Mouse (Mus musculus): ENCODE data around the gene Dennd4b.
A peak's percentile ranks its signal among the peaks of the same experiment; 100 is the strongest.
"Not testable (repeated sequence)": the region's sequence is repeated elsewhere in the genome, so short reads cannot be mapped to it uniquely, and the experiment has no call there.

Gene Dennd4b

DNA sequence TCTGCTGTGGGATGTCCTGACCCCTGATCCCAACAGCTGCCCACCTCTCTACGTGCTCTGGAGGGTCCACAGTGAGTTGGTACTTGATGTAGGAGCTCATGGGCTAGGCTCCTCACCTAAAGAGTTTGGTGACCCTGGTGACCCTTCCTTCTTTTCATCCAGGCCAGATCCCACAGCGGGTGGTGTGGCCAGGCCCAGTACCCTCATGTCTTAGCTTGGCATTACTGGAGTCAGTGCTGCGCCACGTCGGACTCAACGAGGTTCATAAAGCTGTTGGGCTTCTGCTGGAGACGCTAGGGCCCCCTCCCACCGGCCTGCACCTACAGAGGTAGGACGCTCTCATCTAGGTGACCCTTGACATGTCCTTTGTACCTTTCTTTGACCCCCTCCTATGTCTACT lies 14.2 kb downstream of the Dennd4b start:
- no peak for DNase-seq (ENCODE audit: low read depth, low spot score)

- DNase-seq (ENCODE audit: low read depth, low spot score), result no peak
Observed at GRCm38 (mm10) chr3:90279743-90280142, 14.8 kb downstream of the Dennd4b start.

- DNase-seq (ENCODE audit: low read depth, low spot score), result no peak
Observed at GRCm38 (mm10) chr3:90280708-90281107, 15.7 kb downstream of the Dennd4b start.

- DNase-seq (ENCODE audit: low read depth, low spot score), result no peak
Observed at GRCm38 (mm10) chr3:90284150-90284549, 19.2 kb downstream of the Dennd4b start.

GRCm38 (mm10) chr3:90289403-90289802 lies 24.4 kb downstream of the Dennd4b start:
- DNase-seq (ENCODE audit: low read depth, low spot score), result not testable (repeated sequence)

GRCm38 (mm10) chr3:90290602-90291001 lies 25.6 kb downstream of the Dennd4b start:
- no peak for DNase-seq (ENCODE audit: low read depth, low spot score)

GRCm38 (mm10) chr3:90291982-90292344 lies 27.0 kb downstream of the Dennd4b start:
- DNase-seq (ENCODE audit: low read depth, low spot score), result no peak

DNA sequence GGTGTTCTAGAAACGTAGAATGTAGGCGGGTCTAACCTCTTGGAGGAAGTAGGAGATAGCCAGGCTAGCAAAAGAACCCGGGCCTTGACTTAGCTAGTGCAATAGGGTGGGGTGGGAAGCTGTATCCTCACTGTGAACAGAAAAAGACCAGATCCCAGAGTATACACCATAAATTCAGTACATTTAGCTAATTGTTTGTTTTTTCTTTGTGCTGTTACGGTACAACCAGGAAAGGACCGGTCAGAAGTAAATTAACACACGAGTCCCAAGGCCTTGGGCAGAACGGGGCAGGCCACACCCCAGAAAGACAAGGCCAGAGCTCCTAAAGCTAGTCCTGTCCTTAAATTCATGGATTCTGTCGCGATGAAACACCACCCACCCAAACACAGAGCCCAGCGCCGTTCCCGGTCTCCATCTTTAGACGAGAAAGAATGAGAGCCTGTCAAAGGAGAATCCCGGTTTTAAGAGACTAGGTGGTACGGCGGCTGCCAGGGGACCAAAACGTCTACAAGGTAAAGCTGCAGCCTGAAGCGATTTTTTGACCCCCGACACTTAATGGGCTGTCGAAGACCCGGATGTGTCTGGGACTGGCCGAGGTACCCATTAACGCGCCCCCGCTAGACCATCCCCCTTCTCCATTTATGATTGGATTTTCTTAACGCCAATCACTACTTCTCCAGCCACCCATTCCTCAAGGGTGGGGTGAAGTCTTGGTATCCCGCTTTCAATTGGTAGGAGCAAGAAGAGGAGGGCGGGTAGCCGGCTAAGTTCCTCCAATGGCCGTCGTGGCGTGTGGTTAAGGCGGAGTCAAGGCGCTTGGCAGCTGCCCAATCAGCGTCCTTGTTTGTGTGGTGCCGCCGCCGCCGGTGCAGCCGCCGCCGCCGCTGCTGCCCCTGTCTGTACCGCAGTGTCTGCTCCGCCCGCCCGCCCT lies 27.6 kb downstream of the Dennd4b start, which contains the start of gene Gatad2b:
Gene Gatad2b, plus strand, starts transcription at position 834 of the 931 bp plus-strand sequence.
- DNase-seq (ENCODE audit: low read depth, low spot score), result peak; percentile 100

GRCm38 (mm10) chr3:90293352-90294063 lies 28.5 kb downstream of the Dennd4b start:
- no peak for DNase-seq (ENCODE audit: low read depth, low spot score)

- no peak for DNase-seq (ENCODE audit: low read depth, low spot score)
Observed at GRCm38 (mm10) chr3:90294064-90294440, 29.1 kb downstream of the Dennd4b start.

GRCm38 (mm10) chr3:90294651-90295050 lies 29.7 kb downstream of the Dennd4b start:
- no peak for DNase-seq (ENCODE audit: low read depth, low spot score)

- DNase-seq (ENCODE audit: low read depth, low spot score), result no peak
Observed at GRCm38 (mm10) chr3:90305801-90306200, 40.8 kb downstream of the Dennd4b start.

- DNase-seq (ENCODE audit: low read depth, low spot score), result no peak
Observed at GRCm38 (mm10) chr3:90309589-90309988, 44.6 kb downstream of the Dennd4b start.

- no peak for DNase-seq (ENCODE audit: low read depth, low spot score)
Observed at GRCm38 (mm10) chr3:90313367-90313766, 48.4 kb downstream of the Dennd4b start.

- DNase-seq (ENCODE audit: low read depth, low spot score), result no peak
Observed at GRCm38 (mm10) chr3:90314241-90314640, 49.3 kb downstream of the Dennd4b start.

DNA sequence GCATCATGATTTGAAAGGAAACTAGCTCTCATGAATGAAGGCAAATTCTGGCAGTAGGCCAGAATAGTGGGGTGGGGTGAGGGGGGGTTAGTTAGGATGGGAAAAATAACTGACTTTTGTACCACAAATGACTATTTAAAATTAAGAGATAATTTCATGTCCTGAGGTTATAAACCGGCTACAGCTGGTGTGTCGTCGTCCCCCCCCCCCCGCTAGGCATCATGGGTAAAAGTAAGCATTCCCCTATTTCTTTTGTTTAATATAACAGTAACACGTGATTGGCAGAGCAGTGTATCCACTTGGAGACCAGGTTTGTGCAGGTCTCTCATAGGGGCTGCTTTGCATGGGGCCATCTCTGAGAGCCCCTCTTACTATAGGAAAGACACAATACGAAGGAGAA lies 57.3 kb downstream of the Dennd4b start:
- DNase-seq (ENCODE audit: low read depth, low spot score), result peak; percentile 10

DNA sequence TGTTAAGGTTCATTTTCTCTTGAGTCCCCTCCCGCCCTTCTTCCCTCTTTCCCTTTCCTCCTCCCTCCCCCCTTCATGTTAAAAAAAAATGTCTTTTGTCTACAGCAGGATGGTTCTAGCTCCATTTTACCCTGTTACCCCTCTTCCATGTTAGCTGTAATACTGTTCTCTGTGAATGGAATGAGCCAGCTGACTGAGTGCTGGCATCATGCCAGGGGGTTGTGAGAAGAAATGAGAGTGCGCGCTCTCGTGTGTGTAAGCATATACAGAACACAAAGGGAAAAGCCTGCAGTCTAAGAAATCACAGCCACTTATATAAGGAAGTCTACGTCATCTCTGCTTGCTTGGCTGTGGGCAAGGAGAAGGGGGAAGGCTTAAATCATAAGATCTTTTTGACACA lies 58.1 kb downstream of the Dennd4b start:
- peak; percentile 85 for DNase-seq (ENCODE audit: low read depth, low spot score)

All from brain, embryonic 18.5 days (tissue).